Mouse (Mus musculus) left cerebral cortex, adult 2 months (tissue): ENCODE data around the gene Fbln2. TPM values are rescaled to one million over a fixed set of nuclear protein-coding genes. Genes with fewer than 3 reads are reported as not detected.
A peak's percentile ranks its signal among the peaks of the same experiment; 100 is the strongest.

Source experiments
- DNase-seq, 2 experiments: peaks; one replicate each; pipeline ENCODE4 v3.0.0; 2021 to 2022; ENCODE audit warnings: low spot score in 2 of 2, mixed read lengths in 1 of 2; ENCODE audit errors: extremely low spot score in 1 of 2
- H3K27ac ChIP-seq: fragments of 200-600 bp; 2 replicates; pipeline ENCODE4 v1.8.1; 2022
- H3K4me3 ChIP-seq: fragments of 200-600 bp; 2 replicates; pipeline ENCODE4 v1.8.1; 2022
- CTCF ChIP-seq: fragments of 200-600 bp; IDR thresholded peaks from 2 replicates; pipeline ENCODE4 v1.8.1; 2022; ENCODE audit warnings: antibody characterized with exemption, mild to moderate bottlenecking, moderate library complexity
- intact Hi-C: fragments of 180-260 bp; cut with DNase I; formaldehyde crosslinking; loops from one replicate; pipeline ENCODE4 v1.15.1; 2025
- total RNA-seq, 2 experiments: library from RNA; stranded (reverse); gene quantifications; 2 replicates each; pipeline ENCODE4 v1.2.3; 2021

Fbln2 gene
- total RNA-seq, 2 experiments from 2014 or later, result 5.7 to 8.0 TPM

DNA sequence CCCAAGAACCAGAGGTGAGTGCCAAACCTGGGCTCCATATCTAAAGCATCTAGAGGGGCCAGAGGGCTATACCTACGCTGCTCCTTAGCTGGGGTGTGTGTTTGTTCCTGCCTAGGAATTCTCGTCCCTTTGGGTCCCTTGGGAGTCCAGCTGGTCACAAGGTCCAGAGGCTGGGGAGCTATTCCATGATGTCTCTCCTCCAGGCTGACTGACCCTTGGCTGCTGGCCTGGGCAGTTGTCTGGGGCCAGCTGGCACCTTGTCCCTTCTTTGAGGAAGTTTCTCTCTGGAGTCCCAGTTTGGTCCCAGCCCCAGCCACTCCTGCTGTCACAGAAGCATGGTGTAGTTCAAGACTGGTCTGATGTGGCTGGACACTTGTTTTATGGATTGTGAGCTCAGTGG lies 30.9 kb upstream of the Fbln2 start:
- no peak for TF ChIP-seq CTCF
- Histone ChIP-seq H3K27ac (no peak overlapping the region), H3K4me3 (no peak overlapping the region)
- intact Hi-C loops, result no loop called here
- DNase-seq, result no peak

DNA sequence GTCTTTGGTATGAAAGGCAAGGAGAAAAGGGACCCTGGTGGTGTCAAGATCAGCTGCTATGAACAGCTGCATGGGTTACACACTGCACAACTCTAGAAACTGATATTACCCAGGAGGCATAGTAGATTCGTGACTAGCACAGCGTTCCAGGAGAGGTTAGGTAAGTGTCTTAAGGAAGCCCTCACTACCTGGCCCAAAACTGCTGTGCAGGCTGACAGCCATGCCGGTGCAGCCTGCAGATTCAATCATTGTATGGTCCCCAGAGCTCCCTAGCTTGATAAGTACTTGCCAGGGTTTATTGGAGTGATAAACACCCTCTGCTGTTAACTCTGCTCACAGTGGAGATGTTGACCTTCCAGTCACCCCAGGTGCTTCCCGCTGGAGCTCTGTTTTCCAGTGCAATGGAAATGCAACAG lies 30.2 kb upstream of the Fbln2 start:
- no peak for DNase-seq
- intact Hi-C loops, result no loop called here

DNA sequence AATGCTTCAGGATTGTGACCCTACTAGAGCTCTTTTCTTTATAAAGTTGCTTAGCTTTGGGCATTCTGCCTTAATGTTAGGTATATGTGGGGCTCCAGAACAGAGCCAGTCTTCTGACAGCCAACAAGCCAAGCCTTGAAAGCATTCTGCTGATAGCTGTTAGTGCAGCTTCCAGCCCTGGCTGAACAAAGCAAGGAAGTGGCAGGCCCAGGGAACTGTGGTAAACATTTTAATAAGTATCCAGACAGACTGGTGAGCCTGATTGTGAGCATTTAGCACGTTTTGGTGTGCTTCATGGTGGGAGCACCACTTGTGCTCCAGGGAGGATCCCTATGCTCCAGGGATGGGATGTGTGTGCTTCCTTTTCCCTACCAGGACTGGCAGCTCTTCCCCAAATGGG lies 29.2 kb upstream of the Fbln2 start:
- no peak for DNase-seq
- intact Hi-C loops, result no loop called here
- no peak for TF ChIP-seq CTCF
- Histone ChIP-seq H3K4me3 (no peak overlapping the region), H3K27ac (no peak overlapping the region)

More for the DNA sequence above, 30.2 kb upstream of the Fbln2 start:
- Histone ChIP-seq H3K27ac (no peak overlapping the region), H3K4me3 (no peak overlapping the region)
- TF ChIP-seq CTCF, result no peak

DNA sequence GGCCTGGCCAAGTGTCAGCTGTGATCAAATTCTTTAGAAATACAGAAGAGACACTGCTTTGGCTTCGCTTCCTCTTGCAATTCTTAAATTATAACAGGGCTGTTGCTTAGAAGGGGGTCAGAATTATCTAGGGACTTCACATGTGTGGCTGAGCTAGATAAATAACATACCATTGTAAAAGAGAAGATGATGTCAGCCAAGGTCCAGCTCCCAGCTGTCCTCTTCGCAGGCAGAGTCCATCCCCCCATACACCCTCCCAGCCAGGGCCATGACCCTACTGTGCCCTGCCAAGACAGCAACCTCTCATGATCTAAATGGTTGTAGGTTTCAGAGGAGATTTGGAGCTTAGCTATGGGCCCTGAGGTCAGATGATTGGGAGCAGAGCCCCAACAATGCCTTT lies 28.3 kb upstream of the Fbln2 start:
- intact Hi-C loops, result no loop called here
- no peak for DNase-seq
- no peak overlapping the region for H3K27ac ChIP-seq
- H3K4me3 ChIP-seq, result no peak overlapping the region
- TF ChIP-seq CTCF, result no peak

DNA sequence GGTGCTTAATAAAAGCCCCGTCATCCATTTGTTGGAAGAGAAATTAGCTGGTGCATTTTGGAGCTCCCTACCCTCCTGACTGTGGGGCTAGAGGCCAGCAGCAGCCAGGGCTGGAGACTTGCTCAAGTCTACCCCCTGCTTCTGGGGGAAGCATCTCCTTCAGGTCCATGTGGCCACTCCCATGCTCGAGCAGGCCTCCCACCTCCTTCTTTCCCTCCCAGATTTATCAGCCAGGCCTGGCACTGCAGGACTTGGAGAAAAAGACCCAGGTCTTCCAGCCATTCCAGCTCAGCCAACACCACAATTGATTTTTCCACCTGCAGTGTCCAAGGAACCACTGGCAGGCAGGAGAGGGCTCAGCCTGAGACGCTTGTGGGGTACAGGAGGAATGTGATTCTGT lies 27.5 kb upstream of the Fbln2 start:
- no peak for TF ChIP-seq CTCF
- Histone ChIP-seq H3K4me3 (no peak overlapping the region), H3K27ac (no peak overlapping the region)
- intact Hi-C loops, result no loop called here
- DNase-seq, result no peak

DNA sequence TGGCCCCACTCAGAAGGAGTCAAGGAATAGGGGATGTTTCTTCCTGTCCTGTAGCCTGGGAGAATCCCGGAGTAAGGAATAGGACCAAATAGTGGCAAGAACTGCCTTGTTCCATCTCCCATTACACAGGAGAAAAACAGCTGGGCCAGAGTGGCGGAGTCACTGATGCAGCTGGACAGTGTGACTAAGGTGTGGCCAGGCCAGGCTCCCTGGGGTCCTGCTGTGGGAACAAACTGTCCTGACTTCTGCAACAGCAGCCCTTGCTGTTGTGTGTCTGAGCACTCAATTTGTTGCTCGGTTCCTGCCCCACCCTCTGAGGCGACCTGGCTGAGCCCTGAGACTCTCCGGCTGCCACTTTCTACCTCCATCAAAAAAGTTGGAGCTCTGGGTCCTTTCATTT lies 26.8 kb upstream of the Fbln2 start:
- TF ChIP-seq CTCF, result no peak
- intact Hi-C loops, result no loop called here

DNA sequence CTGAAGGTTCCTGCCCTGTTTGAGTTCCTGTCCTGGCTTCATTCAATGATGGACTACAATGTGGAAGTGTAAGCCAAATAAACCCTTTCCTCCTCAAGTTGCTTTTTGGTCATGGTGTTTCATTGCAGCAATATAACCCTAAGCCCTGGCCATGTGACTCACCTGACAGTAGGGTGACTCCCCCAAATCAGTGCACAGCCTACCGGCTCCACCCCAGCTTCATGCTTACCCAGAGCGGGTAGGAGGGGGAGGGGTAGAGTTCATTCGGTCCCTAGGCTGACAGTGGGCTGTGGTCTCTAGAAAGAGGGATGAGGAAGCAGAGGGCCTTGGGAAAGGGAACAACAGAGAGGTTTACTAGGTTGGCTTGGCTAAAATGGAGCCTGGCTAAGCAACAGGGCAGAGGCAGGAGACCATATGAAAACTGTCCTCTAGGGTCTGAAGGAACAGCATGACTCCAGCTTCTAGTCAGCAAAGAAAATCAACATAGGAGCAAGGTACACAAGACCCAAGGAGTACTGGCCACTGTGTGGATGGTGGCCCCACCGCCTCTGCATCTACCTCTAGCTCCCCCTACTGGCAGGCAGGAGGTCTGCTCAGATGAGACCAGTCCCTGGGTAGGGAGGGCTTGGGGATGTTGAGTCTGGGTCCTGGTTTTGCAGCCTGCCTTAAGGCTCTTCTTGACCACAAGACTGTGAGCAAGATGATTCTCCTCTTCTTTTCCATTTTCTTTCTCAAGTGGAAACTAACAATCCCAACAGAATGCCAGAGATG lies 25.9 kb upstream of the Fbln2 start:
- H3K4me3 ChIP-seq, result no peak overlapping the region
- TF ChIP-seq CTCF, result peak; percentile 71
- intact Hi-C loops, result no loop called here
- no peak for DNase-seq
- no peak overlapping the region for H3K27ac ChIP-seq

More for the DNA sequence above, 26.8 kb upstream of the Fbln2 start:
- no peak overlapping the region for H3K27ac ChIP-seq
- H3K4me3 ChIP-seq, result no peak overlapping the region
- no peak for DNase-seq

DNA sequence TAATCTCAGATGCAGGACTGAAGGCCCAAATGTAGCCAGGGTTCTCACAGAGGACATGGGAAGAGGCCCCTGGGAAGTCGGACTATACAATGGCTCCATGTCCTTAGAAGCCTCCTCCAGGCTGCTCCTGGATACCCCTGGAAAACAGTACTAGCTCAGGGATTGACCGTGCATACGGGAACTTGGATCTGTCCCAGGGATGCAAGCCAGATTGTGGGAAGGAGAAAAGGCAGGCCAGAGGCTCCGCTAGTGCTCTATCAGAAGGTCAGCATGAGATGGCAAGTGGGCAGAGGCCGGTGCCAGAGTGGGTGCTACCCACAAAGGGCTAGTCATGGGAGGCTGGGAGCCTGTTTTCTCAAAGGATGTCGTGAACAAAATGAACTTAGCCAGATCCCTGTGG lies 25.3 kb upstream of the Fbln2 start:
- DNase-seq, result no peak
- Histone ChIP-seq H3K4me3 (no peak overlapping the region), H3K27ac (no peak overlapping the region)
- intact Hi-C loops, result no loop called here
- no peak for TF ChIP-seq CTCF

DNA sequence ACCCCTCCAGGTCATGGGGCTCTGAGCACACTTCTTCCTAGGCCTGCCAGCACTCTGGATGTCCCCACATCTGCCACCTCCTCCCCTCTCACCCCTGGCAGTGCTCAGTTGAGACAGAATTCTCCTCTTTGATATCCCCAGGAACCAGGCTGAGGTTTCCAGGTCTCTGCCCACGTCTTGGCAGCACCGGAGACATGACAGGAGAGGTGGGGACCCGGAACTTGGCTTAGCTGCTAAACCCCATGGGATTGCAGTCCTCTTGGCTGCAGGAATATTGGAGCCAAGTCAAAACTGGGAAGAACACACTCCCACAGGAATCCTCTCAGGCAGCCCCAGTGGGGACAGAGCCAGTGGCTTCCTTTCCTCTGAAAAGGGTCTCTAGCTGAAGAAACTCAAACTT lies 24.4 kb upstream of the Fbln2 start:
- Histone ChIP-seq H3K27ac (no peak overlapping the region), H3K4me3 (no peak overlapping the region)
- no peak for TF ChIP-seq CTCF
- intact Hi-C loops, result no loop called here
- DNase-seq, result no peak

DNA sequence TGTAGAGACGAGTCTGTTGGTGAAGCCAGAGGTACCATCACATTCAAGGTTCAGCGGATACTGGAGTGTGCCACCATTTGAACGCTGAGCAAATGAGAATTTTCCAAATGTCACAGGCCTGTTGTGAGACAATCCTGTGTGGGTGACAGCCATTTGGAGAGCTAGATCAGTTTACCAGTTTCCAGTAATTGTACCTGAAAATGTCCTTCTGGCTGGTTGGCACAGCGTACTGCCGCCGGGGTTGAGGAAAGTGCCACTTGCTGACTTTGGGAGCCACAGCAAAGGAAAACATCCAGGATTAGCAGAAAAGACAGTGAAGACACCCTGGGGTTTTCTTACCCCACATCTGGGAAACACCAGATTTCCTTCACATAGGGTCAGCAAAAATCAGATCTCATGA lies 22.3 kb upstream of the Fbln2 start:
- Histone ChIP-seq H3K27ac (no peak overlapping the region), H3K4me3 (no peak overlapping the region)
- TF ChIP-seq CTCF, result no peak
- intact Hi-C loops, result no loop called here
- no peak for DNase-seq

DNA sequence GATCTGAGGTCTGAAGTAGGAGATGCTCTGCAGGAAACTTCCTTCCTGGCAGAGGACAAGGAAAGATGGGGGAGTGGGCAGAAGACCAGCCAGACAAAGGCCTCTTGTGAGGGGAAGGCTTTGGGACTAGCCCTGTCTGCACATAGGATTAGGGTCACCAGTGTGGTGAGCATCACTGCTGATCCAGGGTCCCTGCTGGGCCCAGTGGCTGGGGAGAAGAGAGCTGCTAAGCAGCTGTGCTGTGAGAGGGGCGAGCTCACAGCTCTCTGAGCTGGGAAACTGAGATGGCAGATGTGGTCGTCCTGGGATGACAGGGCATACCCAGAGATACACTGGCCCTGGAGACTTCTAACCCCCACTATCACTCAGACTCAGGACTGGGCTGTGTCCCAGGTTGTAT lies 20.8 kb upstream of the Fbln2 start:
- intact Hi-C loops, result no loop called here
- Histone ChIP-seq H3K27ac (no peak overlapping the region), H3K4me3 (no peak overlapping the region)
- no peak for DNase-seq
- TF ChIP-seq CTCF, result no peak

DNA sequence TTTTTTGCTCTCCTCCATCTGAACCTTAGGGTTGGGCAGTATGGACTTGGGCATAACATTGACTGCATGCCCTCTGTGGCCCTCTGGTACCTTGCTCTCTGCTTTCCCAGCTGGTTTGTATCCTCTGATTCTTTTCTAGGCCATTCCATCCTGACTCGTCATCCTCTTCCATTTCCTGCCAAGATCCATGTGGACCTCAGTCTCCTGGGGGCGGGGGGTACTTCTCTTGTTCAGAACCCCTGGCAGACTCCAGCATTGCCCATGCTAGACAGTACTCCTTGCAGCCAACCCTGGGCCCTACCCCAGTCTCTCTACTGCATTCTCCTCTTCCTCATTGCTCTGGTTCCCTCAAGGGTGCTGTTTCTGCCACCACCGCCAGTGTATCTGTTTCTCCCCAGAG lies 19.8 kb upstream of the Fbln2 start:
- TF ChIP-seq CTCF, result no peak
- no peak for DNase-seq
- intact Hi-C loops, result no loop called here
- Histone ChIP-seq H3K27ac (no peak overlapping the region), H3K4me3 (no peak overlapping the region)

DNA sequence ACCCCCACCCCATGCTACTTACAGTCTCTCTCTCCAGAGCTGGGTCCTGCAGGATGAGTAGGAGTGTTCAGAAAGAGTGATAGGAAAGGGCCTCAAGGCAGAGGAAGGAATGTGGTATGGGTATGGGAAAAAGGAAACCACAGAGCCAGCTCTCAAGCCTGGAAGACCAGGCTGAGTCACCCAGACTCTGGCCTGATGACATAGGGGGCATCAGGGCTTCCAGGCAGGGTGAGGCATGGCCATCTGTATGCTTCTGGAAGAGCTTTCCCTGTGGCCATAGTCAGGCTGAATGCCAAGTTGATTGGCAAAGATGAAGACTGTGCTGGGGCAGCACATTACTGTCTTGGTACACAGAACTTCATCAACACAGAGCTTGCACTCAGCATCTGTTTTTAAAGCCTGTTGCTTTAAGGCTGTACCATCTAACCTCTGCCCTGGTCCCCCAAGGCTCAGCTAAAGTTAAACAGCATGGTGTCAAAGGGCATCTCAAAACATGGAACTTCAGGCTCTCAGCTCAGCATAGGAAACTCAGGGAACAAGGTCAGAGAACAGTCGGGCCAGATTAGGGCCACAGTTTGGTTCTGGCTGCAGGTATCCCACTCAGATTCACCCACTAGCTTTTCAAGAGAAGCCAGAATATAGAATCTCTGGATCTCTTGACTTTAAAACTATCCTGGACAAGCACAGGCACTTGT lies 19.3 kb upstream of the Fbln2 start:
- TF ChIP-seq CTCF, result no peak
- DNase-seq, result no peak
- no peak overlapping the region for H3K27ac ChIP-seq
- H3K4me3 ChIP-seq, result no peak overlapping the region
- intact Hi-C loops, result no loop called here
